Mouse (Mus musculus) kidney, embryonic 15.5 days (tissue): ENCODE data around the gene S100g. TPM values are rescaled to one million over a fixed set of nuclear protein-coding genes. Genes with fewer than 3 reads are reported as not detected.

Experiments used
- ATAC-seq: fragments of 200-750 bp; cut with Nextera tagmentation; replicated peaks from 2 replicates; pipeline ENCODE4 v1.8.0; 2017; ENCODE audit warnings: moderate TSS enrichment; ENCODE audit not compliant: low FRiP score
- H3K27ac ChIP-seq: fragments of 300-500 bp; sonication (generic); 2 replicates; pipeline ENCODE4 v1.5.1; 2015; ENCODE audit warnings: mild to moderate bottlenecking, inconsistent platforms
- H3K27me3 ChIP-seq: fragments of 300-500 bp; sonication (generic); 2 replicates; pipeline ENCODE4 v1.6.1; 2015; ENCODE audit warnings: inconsistent platforms
- H3K36me3 ChIP-seq: fragments of 300-500 bp; sonication (generic); 2 replicates; pipeline ENCODE4 v1.6.1; 2015; ENCODE audit warnings: inconsistent platforms
- H3K4me1 ChIP-seq: fragments of 300-500 bp; sonication (generic); 2 replicates; pipeline ENCODE4 v1.6.1; 2015; ENCODE audit warnings: inconsistent platforms
- H3K4me2 ChIP-seq: fragments of 300-500 bp; sonication (generic); 2 replicates; pipeline ENCODE4 v1.6.1; 2015; ENCODE audit warnings: moderate library complexity, mild to moderate bottlenecking, inconsistent platforms
- H3K4me3 ChIP-seq: fragments of 300-500 bp; sonication (generic); replicated peaks from 2 replicates; pipeline ENCODE4 v1.5.1; 2015; ENCODE audit warnings: mild to moderate bottlenecking, inconsistent platforms
- H3K9ac ChIP-seq: fragments of 300-500 bp; sonication (generic); 2 replicates; pipeline ENCODE4 v1.6.1; 2015; ENCODE audit warnings: mild to moderate bottlenecking, inconsistent platforms
- H3K9me3 ChIP-seq: fragments of 300-500 bp; sonication (generic); replicated peaks from 2 replicates; pipeline ENCODE4 v1.6.1; 2016; ENCODE audit warnings: inconsistent platforms
- WGBS: fragments of 180-500 bp; shearing (Covaris S2); methylation state at CpG from one replicate; pipeline ENCODE4 v1.1.7; 2015; ENCODE audit warnings: mixed read lengths; 5-methylcytosine and 5-hydroxymethylcytosine counted together
- polyA plus RNA-seq: library from polyadenylated mRNA; unstranded; fragments of >200 nt; fragmentation: Nextera tagmentation; extraction: Ambion mirVana; gene quantifications from 2 replicates; pipeline ENCODE4 v1.2.1, GENCODE M21; 2015

The S100g gene
- polyA plus RNA-seq, 1 experiment from 2014 or later, result 199 TPM

DNA sequence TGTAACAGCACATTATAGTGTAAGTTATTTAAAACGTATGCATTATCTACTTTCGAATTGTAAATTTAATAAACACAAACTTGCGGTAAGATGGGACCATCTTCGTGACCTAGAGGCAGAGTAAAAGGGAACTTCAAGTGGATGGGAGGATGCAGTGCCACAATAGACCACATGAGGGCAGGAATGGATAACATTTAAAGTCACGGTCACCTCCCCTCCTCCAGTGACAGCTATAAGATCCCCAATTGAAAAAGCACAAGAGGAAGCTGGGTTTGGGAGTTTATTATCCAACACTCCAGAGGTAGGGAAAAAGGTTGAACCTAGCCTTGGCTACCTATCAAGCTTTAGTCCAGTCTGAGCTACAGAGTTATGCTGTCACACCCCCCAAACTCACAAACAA lies 48.7 kb downstream of the S100g start:
- H3K27me3 ChIP-seq, result no peaks in the 10 kb centered on the region
- peaks cover 22% of the 10 kb centered on the region for H3K36me3 ChIP-seq
- ATAC-seq, result no peak

GRCm38 (mm10) chrX:162913651-162914050 lies 50.7 kb downstream of the S100g start:
- no peaks in the 10 kb centered on the region for H3K27me3 ChIP-seq
- no peak overlapping the region for H3K4me2 ChIP-seq
- whole genome bisulfite sequencing, result 96% methylated on average over 3 of the region's 3 CpGs
- H3K9me3 ChIP-seq, result no peaks in the 10 kb centered on the region
- H3K4me3 ChIP-seq, result no peak overlapping the region
- no peak overlapping the region for H3K27ac ChIP-seq
- peaks cover 29% of the 10 kb centered on the region for H3K36me3 ChIP-seq
- no peak overlapping the region for H3K9ac ChIP-seq
- ATAC-seq, result no peak
- no peaks in the 10 kb centered on the region for H3K4me1 ChIP-seq

More for the DNA sequence above, 48.7 kb downstream of the S100g start:
- Histone ChIP-seq H3K9ac (no peak overlapping the region), H3K4me3 (no peak overlapping the region), H3K4me2 (no peak overlapping the region), H3K9me3 (no peaks in the 10 kb centered on the region), H3K27ac (no peak overlapping the region), H3K4me1 (no peaks in the 10 kb centered on the region)
- 36% methylated on average over 5 of the region's 5 CpGs for WGBS

Other genes with a start within 250 kb of the S100g start
- 537 and 542 TPM in 2 replicates for gene Rbbp7, start 204.2 kb downstream of the S100g start, polyA plus RNA-seq
- gene Txlng, start 135.1 kb downstream of the S100g start, polyA plus RNA-seq, result 16.8 and 17.1 TPM in 2 replicates
- 41.4 and 44.1 TPM in 2 replicates for gene Syap1, start 76.2 kb downstream of the S100g start, polyA plus RNA-seq
- gene Ctps2, start 63.4 kb downstream of the S100g start, polyA plus RNA-seq, result 92.1 and 93.8 TPM in 2 replicates